ENCODE assay signal across 10 mouse cellular contexts in the genomic region with DNA sequence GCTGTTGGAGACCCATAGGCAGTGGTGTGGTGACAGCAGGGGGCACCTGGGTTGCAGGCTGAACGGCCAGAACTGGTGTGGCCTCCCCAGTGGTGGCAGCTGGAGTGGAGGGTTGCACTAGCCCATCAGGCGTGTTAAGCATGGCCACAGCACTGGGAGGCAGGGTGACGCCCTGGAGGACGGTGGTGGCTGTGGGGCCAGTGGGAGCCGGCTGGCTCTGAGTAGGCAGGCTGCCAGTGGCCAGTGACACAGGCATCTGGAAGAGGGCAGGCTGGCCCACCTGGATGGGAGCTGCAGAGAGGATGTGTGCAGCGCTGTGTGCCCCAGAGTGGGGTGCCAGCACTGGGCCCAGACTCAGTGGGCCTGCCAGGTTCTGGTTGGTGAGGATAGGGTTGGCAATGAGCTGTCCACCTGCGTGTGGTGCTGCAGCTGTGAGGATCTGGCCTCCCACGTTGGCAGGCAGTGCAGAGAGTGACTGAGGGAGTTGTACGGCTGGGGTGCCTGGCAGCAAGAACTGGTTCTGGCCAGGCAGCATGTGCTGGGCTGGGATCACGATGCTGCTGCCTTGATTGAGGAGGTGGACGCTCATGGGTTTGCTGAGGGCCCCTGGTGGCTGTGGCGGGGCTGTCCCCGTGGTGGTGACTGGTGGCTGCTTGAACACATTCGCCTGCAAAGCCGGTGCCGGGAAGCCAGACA. TPM values are rescaled to one million over a fixed set of nuclear protein-coding genes. Genes with fewer than 3 reads are reported as not detected.
DNase-seq lines count a peak whose midpoint lies in the region; ATAC-seq lines count a peak whose summit lies in the region.
"Had no signal": no experiment of that assay in that cellular context is flagged by ENCODE, and none has a peak within 500 bp of the region (broad histone marks: within the 10 kb centered on the region; RNA-seq: fewer than 3 reads in every experiment).

No protein-coding gene starts in this region.

- no peaks in the 10 kb centered on the region for H3K27me3 ChIP-seq in neural tube, embryonic 14.5 days (ENCODE audit: control insufficient read depth, insufficient read depth, low read length)

- no peak for DNase-seq in frontal cortex, postnatal 10 days (ENCODE audit: low spot score in 2 of 2)
- peak; percentile 43 for DNase-seq in left cerebral cortex, postnatal 36 days (ENCODE audit: low spot score in 2 of 2)
- DNase-seq in left cerebral cortex, postnatal 14 days (ENCODE audit: low spot score in 2 of 2), result no peak
- DNase-seq in neural tube, embryonic 10.5 days (ENCODE audit: extremely low spot score, low spot score), result no peak
- no peak for DNase-seq in c-Kit-positive CD71-positive TER-119-positive erythroid progenitor cells, embryonic 14.5 days (ENCODE audit: low spot score)
- DNase-seq: adrenal gland, adult 2 months; gastrocnemius, postnatal 25 days had no signal

- WGBS in neural tube, embryonic 14.5 days, result 94% methylated on average over 16 of the region's 16 CpGs

- no peak overlapping the region for H3K4me2 ChIP-seq in neural tube, embryonic 14.5 days (ENCODE audit: low read depth, low read length)

- H3K4me3 ChIP-seq in neural tube, embryonic 14.5 days (ENCODE audit: low read depth, low read length), result no peak overlapping the region

- H3K4me1 ChIP-seq in neural tube, embryonic 14.5 days (ENCODE audit: control insufficient read depth, insufficient read depth, low read length), result no peaks in the 10 kb centered on the region

- intact Hi-C loops in left cerebral cortex, postnatal 36 days (cut with DNase I), result loop anchor here (10.0 kb wide), 1 partner anchor 167 kb away; no protein-coding TSS in a partner anchor
- intact Hi-C loops in left cerebral cortex, postnatal 14 days (cut with DNase I), result loop anchor here (10.0 kb wide), 1 partner anchor 167 kb away; no protein-coding TSS in a partner anchor

- no peak overlapping the region for H3K27ac ChIP-seq in neural tube, embryonic 14.5 days (ENCODE audit: low read depth, low read length)

- H3K9ac ChIP-seq in neural tube, embryonic 14.5 days (replicated peaks; ENCODE audit: low read depth, low read length), result no peak overlapping the region

- peaks cover 39% of the 10 kb centered on the region for H3K36me3 ChIP-seq in neural tube, embryonic 14.5 days (ENCODE audit: control insufficient read depth, insufficient read depth, low read length)

- ATAC-seq in frontal cortex, adult (ENCODE audit: low TSS enrichment), result peak; percentile 82; the same call in 1 of the 2 replicates
- 0 out of 2 replicates have a peak, but pooled peaks have one; percentile 6 for ATAC-seq in neural tube, embryonic 14.5 days (ENCODE audit: low read depth)
- peak; percentile 24 for ATAC-seq in megakaryocyte-erythroid progenitor cell, adult 5-6 weeks (replicated peaks; ENCODE audit: low FRiP score, low TSS enrichment, poor library complexity, severe bottlenecking)

- H3K9me3 ChIP-seq in neural tube, embryonic 14.5 days (ENCODE audit: control insufficient read depth, low read length), result no peaks in the 10 kb centered on the region

RNA-seq across cellular contexts. Expression of gene Ehd2, which starts 20.4 kb away (rescaled TPM):
- 1 to 10 TPM; 3.5 to 6.8 TPM for total RNA-seq in left cerebral cortex, postnatal 36 days (2021)
- 1 to 10 TPM; 6.8 to 8.4 TPM for total RNA-seq in left cerebral cortex, postnatal 14 days (2021)
- polyA plus RNA-seq in neural tube, embryonic 14.5 days (2014; fragmentation: Nextera tagmentation; extraction: Ambion mirVana), result 3.2 and 5.5 TPM in 2 replicates
- total RNA-seq in megakaryocyte-erythroid progenitor cell, adult 5-6 weeks (2014; fragmentation: Nextera tagmentation), result 2.7 and 3.3 TPM in 2 replicates
- total RNA-seq in megakaryocyte-erythroid progenitor cell, adult 5-6 weeks (2017), result 1.4 and 1.5 TPM in 2 replicates

RNA-seq across cellular contexts. Expression of gene Nop53, which starts 41.9 kb away (rescaled TPM):
- total RNA-seq in left cerebral cortex, postnatal 36 days (2021), result 100 to 1,000 TPM; 113 to 130 TPM
- total RNA-seq in left cerebral cortex, postnatal 14 days (2021), result 100 to 1,000 TPM in 1 of 2 experiments, 10 to 100 TPM in 1; 97.9 to 106 TPM
- polyA plus RNA-seq in neural tube, embryonic 14.5 days (2014; fragmentation: Nextera tagmentation; extraction: Ambion mirVana), result 99.9 and 122 TPM in 2 replicates
- 117 and 138 TPM in 2 replicates for total RNA-seq in megakaryocyte-erythroid progenitor cell, adult 5-6 weeks (2014; fragmentation: Nextera tagmentation)
- 260 and 313 TPM in 2 replicates for total RNA-seq in megakaryocyte-erythroid progenitor cell, adult 5-6 weeks (2017)

RNA-seq across cellular contexts. Expression of gene Bicra, which starts 59.9 kb away (rescaled TPM):
- total RNA-seq in left cerebral cortex, postnatal 36 days (2021), result 10 to 100 TPM; 11.4 to 17.3 TPM
- 10 to 100 TPM; 14.6 to 16.9 TPM for total RNA-seq in left cerebral cortex, postnatal 14 days (2021)
- polyA plus RNA-seq in neural tube, embryonic 14.5 days (2014; fragmentation: Nextera tagmentation; extraction: Ambion mirVana), result 8.6 and 9.6 TPM in 2 replicates
- 12.6 and 21.3 TPM in 2 replicates for total RNA-seq in megakaryocyte-erythroid progenitor cell, adult 5-6 weeks (2014; fragmentation: Nextera tagmentation)
- total RNA-seq in megakaryocyte-erythroid progenitor cell, adult 5-6 weeks (2017), result 0.15 and 1.8 TPM in 2 replicates

Comparison
In these comparisons a context has a peak if more than half of its experiments do, and no peak if none do; other contexts are left out.
1. DNase-seq: peak in left cerebral cortex, postnatal 36 days (2 of 2); none in frontal cortex, postnatal 10 days (0 of 2), left cerebral cortex, postnatal 14 days (0 of 2), neural tube, embryonic 10.5 days (single experiment) and c-Kit-positive CD71-positive TER-119-positive erythroid progenitor cells, embryonic 14.5 days (single experiment).
2. ATAC-seq: peak in every context shown above with its lines; median percentile 82 in frontal cortex, adult; 24 in megakaryocyte-erythroid progenitor cell, adult 5-6 weeks; 6 in neural tube, embryonic 14.5 days.